ENCODE assay signal across 18 mouse cellular contexts in genomic region chr6:137371455-137371854, GRCm38 (mm10).
"Had no signal": no experiment of that assay in that cellular context is flagged by ENCODE, and none has a peak within 500 bp of the region (broad histone marks: within the 10 kb centered on the region; RNA-seq: fewer than 3 reads in every experiment).

No protein-coding gene starts in this region.

- DNase-seq: layer of hippocampus, postnatal 36 days; left cerebral cortex, postnatal 4 days; liver, postnatal 0 days; lung, embryonic 14.5 days; right cerebral cortex, postnatal 25 days; spleen, adult 18-20 months; thymus, postnatal 25 days had no signal

- ATAC-seq: liver, postnatal 0 days; lung, postnatal 0 days had no signal

- H3K36me3 ChIP-seq: intestine, embryonic 15.5 days; limb, embryonic 12.5 days; limb, embryonic 15.5 days; stomach, embryonic 15.5 days had no signal

- H3K4me3 ChIP-seq: intestine, embryonic 15.5 days; layer of hippocampus, adult 2 months; left cerebral cortex, adult 2 months; limb, embryonic 12.5 days; limb, embryonic 15.5 days; stomach, embryonic 15.5 days had no signal

- H3K27ac ChIP-seq: intestine, embryonic 15.5 days; kidney, postnatal 0 days; layer of hippocampus, adult 2 months; left cerebral cortex, adult 2 months; limb, embryonic 12.5 days; limb, embryonic 15.5 days; liver, embryonic 14.5 days; macrophage; stomach, embryonic 15.5 days had no signal

- H3K4me2 ChIP-seq: intestine, embryonic 15.5 days; limb, embryonic 12.5 days; limb, embryonic 15.5 days; liver, embryonic 11.5 days; lung, embryonic 14.5 days; stomach, embryonic 15.5 days had no signal

- H3K9me3 ChIP-seq: intestine, embryonic 15.5 days; limb, embryonic 12.5 days; limb, embryonic 15.5 days; stomach, embryonic 15.5 days had no signal

- H3K27me3 ChIP-seq: intestine, embryonic 15.5 days; limb, embryonic 12.5 days; limb, embryonic 15.5 days; stomach, embryonic 15.5 days had no signal

- H3K4me1 ChIP-seq: intestine, embryonic 15.5 days; limb, embryonic 12.5 days; limb, embryonic 15.5 days; stomach, embryonic 15.5 days had no signal

- H3K9ac ChIP-seq: intestine, embryonic 15.5 days; limb, embryonic 12.5 days; limb, embryonic 15.5 days; liver, embryonic 14.5 days; liver, postnatal 0 days; lung, embryonic 14.5 days; stomach, embryonic 15.5 days had no signal
